Mouse (Mus musculus): ENCODE data around the gene Olfr854. TPM values are rescaled to one million over a fixed set of nuclear protein-coding genes. Genes with fewer than 3 reads are reported as not detected.

Gene Olfr854
- polyA plus RNA-seq (2014; fragmentation: Nextera tagmentation; extraction: Ambion mirVana), result not detected in 2 replicates

DNA sequence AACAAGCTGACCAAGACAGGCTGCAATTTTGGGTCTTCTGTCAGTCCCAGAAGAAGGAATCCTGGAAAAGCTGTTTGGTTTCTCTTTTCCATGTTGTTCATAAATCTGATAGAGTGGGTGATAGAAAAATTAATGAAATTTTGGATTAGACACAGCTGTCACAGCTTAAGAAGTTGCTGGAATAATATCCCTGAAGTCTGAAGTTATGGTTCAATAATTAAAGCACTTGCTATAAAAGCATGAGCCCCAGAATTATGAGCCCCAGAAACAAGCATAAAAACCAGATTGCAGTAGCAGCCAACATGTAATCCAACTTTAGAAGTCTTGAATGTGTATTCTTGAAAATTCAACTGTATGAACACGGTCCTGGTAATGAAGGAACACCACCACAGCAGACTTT is at the start of gene Olfr854:
Gene Olfr854, minus strand, starts transcription at position 101 of the 400 bp plus-strand sequence.
- Histone ChIP-seq H3K9ac (ENCODE audit: low read length) (no peak within 1 kb of the TSS), H3K27ac (ENCODE audit: low read depth) (no peak within 1 kb of the TSS), H3K36me3 (ENCODE audit: control insufficient read depth, insufficient read depth, low read length) (no peaks in the 10 kb centered on the region), H3K4me2 (ENCODE audit: low read length) (no peak within 1 kb of the TSS), H3K4me1 (replicated peaks; ENCODE audit: control insufficient read depth, insufficient read depth, low read length) (no peaks in the 10 kb centered on the region), H3K4me3 (ENCODE audit: low read depth, low read length) (no peak within 1 kb of the TSS), H3K9me3 (ENCODE audit: control insufficient read depth, low read length) (0 out of 2 replicates have a peak, but pooled peaks cover 2% of the 10 kb centered on the region), H3K27me3 (replicated peaks; ENCODE audit: control insufficient read depth, insufficient read depth, low read length) (no peaks in the 10 kb centered on the region)
- no peak for ATAC-seq (replicated peaks; ENCODE audit: low FRiP score, low TSS enrichment, low read depth)
- WGBS, result 68% methylated on average over 1 of the region's 1 CpGs
- DNase-seq (ENCODE audit: low spot score), result no peak

DNA sequence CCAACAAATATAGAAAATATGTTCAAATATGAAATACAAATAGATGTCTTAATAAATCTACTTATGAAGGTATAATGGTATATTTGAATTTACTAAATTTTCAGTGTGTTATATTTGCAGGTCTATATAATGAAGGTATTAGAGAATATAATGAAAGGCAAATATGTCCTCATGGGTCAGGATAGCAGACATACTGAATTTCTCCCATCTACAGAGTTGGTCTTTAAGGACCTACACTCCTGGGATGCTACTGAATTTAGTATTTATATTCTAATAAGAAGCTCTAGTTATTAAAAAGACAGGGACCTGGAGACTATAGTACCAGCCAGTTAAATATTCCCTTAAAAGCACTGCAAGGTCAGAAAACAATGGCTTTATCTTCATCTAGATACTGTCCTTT is 15.1 kb upstream of the Olfr854 start, which contains the start of gene Olfr855:
Gene Olfr855, plus strand, starts transcription at position 301 of the 400 bp plus-strand sequence.
- no peak for ATAC-seq (replicated peaks; ENCODE audit: low FRiP score, low TSS enrichment, low read depth)
- Histone ChIP-seq H3K9me3 (ENCODE audit: control insufficient read depth, low read length) (no peaks in the 10 kb centered on the region), H3K27ac (ENCODE audit: low read depth) (no peak within 1 kb of the TSS), H3K4me3 (ENCODE audit: low read depth, low read length) (no peak within 1 kb of the TSS), H3K4me2 (ENCODE audit: low read length) (no peak within 1 kb of the TSS), H3K27me3 (replicated peaks; ENCODE audit: control insufficient read depth, insufficient read depth, low read length) (no peaks in the 10 kb centered on the region), H3K4me1 (replicated peaks; ENCODE audit: control insufficient read depth, insufficient read depth, low read length) (no peaks in the 10 kb centered on the region), H3K9ac (ENCODE audit: low read length) (no peak within 1 kb of the TSS), H3K36me3 (ENCODE audit: control insufficient read depth, insufficient read depth, low read length) (no peaks in the 10 kb centered on the region)
- no peak for DNase-seq (ENCODE audit: low spot score)

DNA sequence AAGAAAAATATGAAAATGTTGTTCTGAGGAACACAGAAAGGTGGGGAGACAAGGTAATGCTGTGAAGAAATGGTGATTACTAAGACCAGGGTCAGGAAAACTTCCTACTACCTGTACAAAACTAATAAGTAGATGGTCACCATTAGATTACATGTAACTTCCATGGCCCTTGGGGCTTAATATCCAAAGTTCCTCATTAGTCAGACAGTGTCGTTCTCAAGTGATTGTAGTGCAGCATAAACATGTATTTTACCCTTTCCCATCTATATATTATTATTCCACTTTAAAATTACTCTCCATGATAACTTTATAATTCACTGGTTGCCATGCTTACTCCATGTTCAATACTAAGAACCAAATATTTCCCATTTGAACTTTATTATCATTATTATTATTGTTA is 26.2 kb downstream of the Olfr854 start, which contains the start of gene Olfr853:
Gene Olfr853, minus strand, starts transcription at position 101 of the 400 bp plus-strand sequence.
- no peak within 1 kb of the TSS for H3K27ac ChIP-seq (ENCODE audit: low read depth)
- H3K9me3 ChIP-seq (ENCODE audit: control insufficient read depth, low read length), result no peaks in the 10 kb centered on the region
- no peak within 1 kb of the TSS for H3K9ac ChIP-seq (ENCODE audit: low read length)
- H3K36me3 ChIP-seq (ENCODE audit: control insufficient read depth, insufficient read depth, low read length), result no peaks in the 10 kb centered on the region
- no peak within 1 kb of the TSS for H3K4me2 ChIP-seq (ENCODE audit: low read length)
- ATAC-seq (replicated peaks; ENCODE audit: low FRiP score, low TSS enrichment, low read depth) (no peak), DNase-seq (ENCODE audit: low spot score) (no peak)
- H3K4me3 ChIP-seq (ENCODE audit: low read depth, low read length), result no peak within 1 kb of the TSS
- no peaks in the 10 kb centered on the region for H3K27me3 ChIP-seq (replicated peaks; ENCODE audit: control insufficient read depth, insufficient read depth, low read length)
- 81% methylated on average over 1 of the region's 1 CpGs for WGBS
- no peaks in the 10 kb centered on the region for H3K4me1 ChIP-seq (replicated peaks; ENCODE audit: control insufficient read depth, insufficient read depth, low read length)

Other genes starting within 250 kb of the Olfr854 start
- gene Olfr845, start 230.9 kb downstream of the Olfr854 start, polyA plus RNA-seq (2014; fragmentation: Nextera tagmentation; extraction: Ambion mirVana), result not detected in 2 replicates
- not detected in 2 replicates for gene Olfr846, start 203.4 kb downstream of the Olfr854 start, polyA plus RNA-seq (2014; fragmentation: Nextera tagmentation; extraction: Ambion mirVana)
- not detected in 2 replicates for gene Olfr847, start 188.7 kb downstream of the Olfr854 start, polyA plus RNA-seq (2014; fragmentation: Nextera tagmentation; extraction: Ambion mirVana)
- not detected in 2 replicates for gene Olfr849, start 127.1 kb downstream of the Olfr854 start, polyA plus RNA-seq (2014; fragmentation: Nextera tagmentation; extraction: Ambion mirVana)
- gene Olfr850, start 89.1 kb downstream of the Olfr854 start, polyA plus RNA-seq (2014; fragmentation: Nextera tagmentation; extraction: Ambion mirVana), result not detected in 2 replicates
- gene Olfr851, start 74.1 kb downstream of the Olfr854 start, polyA plus RNA-seq (2014; fragmentation: Nextera tagmentation; extraction: Ambion mirVana), result not detected in 2 replicates
- gene Olfr853, start 26.3 kb downstream of the Olfr854 start, polyA plus RNA-seq (2014; fragmentation: Nextera tagmentation; extraction: Ambion mirVana), result not detected in 2 replicates
- not detected in 2 replicates for gene Olfr855, start 15.2 kb upstream of the Olfr854 start, polyA plus RNA-seq (2014; fragmentation: Nextera tagmentation; extraction: Ambion mirVana)
- 29.7 and 34.3 TPM in 2 replicates for gene Zfp317, start 54.7 kb upstream of the Olfr854 start, polyA plus RNA-seq (2014; fragmentation: Nextera tagmentation; extraction: Ambion mirVana)
- gene Olfr857, start 142.1 kb upstream of the Olfr854 start, polyA plus RNA-seq (2014; fragmentation: Nextera tagmentation; extraction: Ambion mirVana), result not detected in 2 replicates
- gene Olfr58, start 212.9 kb upstream of the Olfr854 start, polyA plus RNA-seq (2014; fragmentation: Nextera tagmentation; extraction: Ambion mirVana), result not detected in 2 replicates
- gene Olfr859, start 237.5 kb upstream of the Olfr854 start, polyA plus RNA-seq (2014; fragmentation: Nextera tagmentation; extraction: Ambion mirVana), result not detected in 2 replicates

All from intestine, embryonic 14.5 days (tissue).